Mouse (Mus musculus) heart, postnatal 36 days (tissue): ENCODE results near the gene Ncs1. TPM values are rescaled to one million over a fixed set of nuclear protein-coding genes. Genes with fewer than 3 reads are reported as not detected.

Experiments used
- DNase-seq, 2 experiments: peaks; one replicate each; pipeline ENCODE4 v3.0.0; 2021 to 2022
- intact Hi-C: fragments of 180-260 bp; cut with DNase I; formaldehyde crosslinking; loops from one replicate; pipeline ENCODE4 v1.15.1; 2025
- total RNA-seq, 2 experiments: library from RNA; stranded (reverse); gene quantifications; 2 replicates each; pipeline ENCODE4 v1.2.3; 2021

The Ncs1 gene
- total RNA-seq, 2 experiments from 2014 or later: 9.5 to 10.5 TPM

GRCm38 (mm10) chr2:31314007-31314465 lies 68.4 kb downstream of the Ncs1 start, which contains the start of gene Hmcn2:
TSS of gene Hmcn2 (plus strand) at chr2:31314415.
- intact Hi-C loops: no loop called here
- peak; percentile 30 to 45 for DNase-seq

DNA sequence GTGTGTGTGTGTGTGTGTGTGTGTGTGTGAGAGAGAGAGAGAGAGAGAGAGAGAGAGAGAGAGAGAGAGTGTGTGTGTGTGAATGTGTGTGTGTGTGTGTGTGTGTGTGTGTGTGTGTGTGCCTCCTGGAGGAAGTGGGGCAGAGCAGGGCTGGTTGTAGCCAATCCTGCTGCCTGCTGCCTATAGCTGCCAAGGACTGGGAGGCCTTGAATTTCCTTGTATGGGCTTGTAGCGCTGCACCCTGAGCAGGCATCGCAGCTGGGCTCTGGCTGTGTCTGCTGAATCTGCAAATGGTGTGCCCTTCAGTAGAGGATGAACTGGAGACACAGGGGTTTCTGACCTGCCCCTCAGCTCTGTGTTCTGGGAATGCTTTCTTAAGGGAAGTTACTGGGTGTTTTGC lies 72.5 kb downstream of the Ncs1 start:
- intact Hi-C loops: no loop called here
- DNase-seq: no peak

- no peak for DNase-seq
- intact Hi-C loops: no loop called here
Observed at GRCm38 (mm10) chr2:31319200-31319599, 73.6 kb downstream of the Ncs1 start.

GRCm38 (mm10) chr2:31327186-31327585 lies 81.6 kb downstream of the Ncs1 start:
- intact Hi-C loops: no loop called here
- DNase-seq: no peak

- intact Hi-C loops: no loop called here
Observed at GRCm38 (mm10) chr2:31337706-31338330, 92.2 kb downstream of the Ncs1 start.

DNA sequence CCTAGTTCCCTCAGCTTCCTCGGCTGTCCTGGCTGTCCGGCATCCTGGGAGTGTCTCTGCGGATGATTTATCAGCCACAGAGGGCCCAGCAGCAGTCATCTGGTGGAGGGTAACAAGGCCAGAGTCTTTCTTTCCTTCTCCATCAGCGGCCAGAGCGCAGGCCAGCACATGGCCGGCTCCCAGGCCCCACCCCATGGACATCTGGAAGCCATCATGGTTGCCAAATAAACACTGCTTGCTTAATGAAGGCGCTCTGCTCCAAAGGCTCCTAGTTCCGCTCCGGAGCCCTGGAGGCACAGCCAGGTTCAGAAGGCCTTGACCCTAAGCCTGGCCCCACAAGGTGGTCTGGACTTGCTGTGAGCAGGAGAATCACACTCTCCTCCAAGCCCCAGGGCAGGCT lies 94.2 kb downstream of the Ncs1 start:
- peak; percentile 73 to 77 for DNase-seq
- intact Hi-C loops: no loop called here

More at GRCm38 (mm10) chr2:31337706-31338330, 92.2 kb downstream of the Ncs1 start:
- peak; percentile 24 to 55 for DNase-seq

- intact Hi-C loops: no loop called here
- DNase-seq: peak; percentile 50 to 52
Observed at GRCm38 (mm10) chr2:31341726-31342535, 96.3 kb downstream of the Ncs1 start.

Other genes starting within 250 kb of the Ncs1 start
- gene Fnbp1, start 103.8 kb upstream of the Ncs1 start, total RNA-seq: 10 to 100 TPM; 51.7 to 57.9 TPM
- 10 to 100 TPM; 30.3 to 38.7 TPM for gene Gpr107, start 93.5 kb upstream of the Ncs1 start, total RNA-seq
- 10 to 100 TPM; 12.5 to 16.2 TPM for gene Hmcn2, start 68.6 kb downstream of the Ncs1 start, total RNA-seq
- gene Ass1, start 224.4 kb downstream of the Ncs1 start, total RNA-seq: 1 to 10 TPM; 3.9 to 6.8 TPM